ENCODE assay signal across 32 mouse cellular contexts in genomic region chr17:82513816-82514215, GRCm38 (mm10).
"Had no signal": no experiment of that assay in that cellular context is flagged by ENCODE, and none has a peak within 500 bp of the region (broad histone marks: within the 10 kb centered on the region; RNA-seq: fewer than 3 reads in every experiment).

No protein-coding gene starts in this region.

- H3K36me3 ChIP-seq: heart, embryonic 10.5 days; heart, embryonic 12.5 days; heart, embryonic 13.5 days; heart, embryonic 15.5 days; hindbrain, embryonic 10.5 days; hindbrain, embryonic 12.5 days; hindbrain, embryonic 13.5 days; hindbrain, embryonic 15.5 days; intestine, embryonic 15.5 days had no signal

- H3K4me1 ChIP-seq: heart, embryonic 10.5 days; heart, embryonic 12.5 days; heart, embryonic 13.5 days; heart, embryonic 15.5 days; hindbrain, embryonic 10.5 days; hindbrain, embryonic 12.5 days; hindbrain, embryonic 13.5 days; hindbrain, embryonic 15.5 days; intestine, embryonic 15.5 days had no signal

- H3K9ac ChIP-seq: heart, embryonic 12.5 days; heart, embryonic 13.5 days; heart, embryonic 15.5 days; hindbrain, embryonic 12.5 days; hindbrain, embryonic 13.5 days; hindbrain, embryonic 14.5 days; hindbrain, embryonic 15.5 days; intestine, embryonic 15.5 days had no signal

- DNase-seq: heart, postnatal 10 days; heart, postnatal 14 days; heart, postnatal 36 days; heart, postnatal 4 days; kidney, adult 11 months; kidney, adult 2 months; kidney, adult 8-10 months; kidney, adult 9 months; kidney, postnatal 10 days; kidney, postnatal 14 days; kidney, postnatal 36 days; kidney, postnatal 4 days; layer of hippocampus, adult 9-11 months; layer of hippocampus, postnatal 36 days had no signal

- ATAC-seq: hindbrain, embryonic 16.5 days; hindbrain, postnatal 0 days; inflammation-experienced regulatory T-cells, adult 6 months; intestine, embryonic 15.5 days; intestine, embryonic 16.5 days; intestine, postnatal 0 days had no signal

- H3K4me2 ChIP-seq: heart, embryonic 11.5 days; heart, embryonic 12.5 days; heart, embryonic 13.5 days; heart, embryonic 15.5 days; hindbrain, embryonic 12.5 days; hindbrain, embryonic 13.5 days; hindbrain, embryonic 14.5 days; hindbrain, embryonic 15.5 days; intestine, embryonic 15.5 days had no signal

- H3K4me3 ChIP-seq: heart, embryonic 10.5 days; heart, embryonic 12.5 days; heart, embryonic 13.5 days; heart, embryonic 15.5 days; hindbrain, embryonic 10.5 days; hindbrain, embryonic 12.5 days; hindbrain, embryonic 13.5 days; hindbrain, embryonic 15.5 days; intestine, embryonic 15.5 days; layer of hippocampus, adult 2 months; left cerebral cortex, adult 2 months had no signal

- H3K27ac ChIP-seq: heart, embryonic 10.5 days; heart, embryonic 13.5 days; heart, embryonic 15.5 days; hindbrain, embryonic 10.5 days; hindbrain, embryonic 12.5 days; hindbrain, embryonic 13.5 days; hindbrain, embryonic 14.5 days; hindbrain, embryonic 15.5 days; hindbrain, postnatal 0 days; intestine, embryonic 15.5 days; layer of hippocampus, adult 2 months; left cerebral cortex, adult 2 months had no signal

- H3K9me3 ChIP-seq: heart, embryonic 10.5 days; heart, embryonic 12.5 days; heart, embryonic 13.5 days; heart, embryonic 15.5 days; hindbrain, embryonic 10.5 days; hindbrain, embryonic 12.5 days; hindbrain, embryonic 13.5 days; hindbrain, embryonic 15.5 days; intestine, embryonic 15.5 days had no signal

- H3K27me3 ChIP-seq: heart, embryonic 12.5 days; heart, embryonic 13.5 days; heart, embryonic 15.5 days; hindbrain, embryonic 12.5 days; hindbrain, embryonic 13.5 days; hindbrain, embryonic 15.5 days; intestine, embryonic 15.5 days had no signal
